Mouse (Mus musculus) ES-Bruce4 (cell line): ENCODE measurements around the gene Tmprss6.

Experiments
- CTCF ChIP-seq: IDR thresholded peaks from one replicate; pipeline ENCODE4 v1.8.1; 2011; ENCODE audit warnings: low read depth, low read length
- POLR2A ChIP-seq: IDR thresholded peaks from one replicate; pipeline ENCODE4 v1.8.1; 2011; ENCODE audit warnings: low read length; ENCODE audit not compliant: insufficient read depth

- TF ChIP-seq CTCF (no peak), POLR2A (no peak)
Measured at GRCm38 (mm10) chr15:78447121-78447520, 21.3 kb downstream of the Tmprss6 start.
